Mouse (Mus musculus) MEL (cell line): Measurements from ENCODE around the gene Pip4p1. TPM values are rescaled to one million over a fixed set of nuclear protein-coding genes. Genes with fewer than 3 reads are reported as not detected.

Source experiments
- DNase-seq: peaks from one replicate; pipeline ENCODE4 v3.0.0; 2011; ENCODE audit warnings: low read depth, low spot score
- H3K27ac ChIP-seq: 2 replicates; pipeline ENCODE4 v1.5.1; 2012; ENCODE audit warnings: low read depth, mild to moderate bottlenecking, control low read depth, low read length, moderate library complexity; ENCODE audit not compliant: control insufficient read depth
- H3K27me3 ChIP-seq, 2 experiments: fragments of 150-350 bp in 1 of 2; sonication (generic) in 1 of 2; 2 replicates each; pipeline ENCODE4 v1.6.1; 2012; ENCODE audit warnings: low read length in 2 of 2, mild to moderate bottlenecking in 2 of 2, improper control_type of control experiment in 1 of 2, moderate library complexity in 1 of 2; ENCODE audit not compliant: insufficient read depth in 2 of 2, control insufficient read depth in 1 of 2
- H3K36me3 ChIP-seq, 2 experiments: 2 replicates each; pipeline ENCODE4 v1.6.1; 2012 to 2014; ENCODE audit warnings: low read length in 2 of 2, improper control_type of control experiment in 1 of 2, inconsistent platforms in 1 of 2, mild to moderate bottlenecking in 1 of 2; ENCODE audit not compliant: insufficient read depth in 2 of 2, control insufficient read depth in 1 of 2
- H3K4me1 ChIP-seq, 2 experiments: fragments of 150-350 bp in 1 of 2; sonication (generic) in 1 of 2; 2 replicates each; pipeline ENCODE4 v1.6.1; 2012; ENCODE audit warnings: low read length in 2 of 2, improper control_type of control experiment in 1 of 2, mild to moderate bottlenecking in 1 of 2; ENCODE audit not compliant: insufficient read depth in 2 of 2, control insufficient read depth in 1 of 2
- H3K4me3 ChIP-seq, 2 experiments: fragments of 150-350 bp in 1 of 2; sonication (generic) in 1 of 2; 2 replicates each; pipeline ENCODE4 v1.5.1; 2012; ENCODE audit warnings: low read depth in 2 of 2, low read length in 2 of 2, mild to moderate bottlenecking in 2 of 2, moderate library complexity in 2 of 2, control low read depth in 1 of 2, improper control_type of control experiment in 1 of 2; ENCODE audit not compliant: control insufficient read depth in 1 of 2, insufficient read depth in 1 of 2
- H3K79me2 ChIP-seq: 2 replicates; pipeline ENCODE4 v1.6.1; 2012; ENCODE audit warnings: mild to moderate bottlenecking, low read length, moderate library complexity; ENCODE audit not compliant: control insufficient read depth, poor library complexity, insufficient read depth
- H3K9ac ChIP-seq: 2 replicates; pipeline ENCODE4 v1.6.1; 2012; ENCODE audit warnings: low read depth, mild to moderate bottlenecking, control low read depth, low read length, moderate library complexity; ENCODE audit not compliant: control insufficient read depth, poor library complexity, severe bottlenecking
- H3K9me3 ChIP-seq: fragments of 150-350 bp; sonication (generic); replicated peaks from 2 replicates; pipeline ENCODE4 v1.6.1; 2012; ENCODE audit warnings: mild to moderate bottlenecking, low read length, improper control_type of control experiment, moderate library complexity; ENCODE audit not compliant: insufficient read depth
- BHLHE40 ChIP-seq: IDR thresholded peaks from 2 replicates; pipeline ENCODE4 v1.6.1; 2012; ENCODE audit warnings: low read depth, mild to moderate bottlenecking, inconsistent platforms, low read length, improper control_type of control experiment, borderline replicate concordance
- CHD1 ChIP-seq: IDR thresholded peaks from 2 replicates; pipeline ENCODE4 v1.6.1; 2012; ENCODE audit warnings: low read depth, mild to moderate bottlenecking, inconsistent platforms, low read length, improper control_type of control experiment
- CHD2 ChIP-seq: IDR thresholded peaks from 2 replicates; pipeline ENCODE4 v1.6.1; 2011; ENCODE audit warnings: low read length, improper control_type of control experiment
- CTCF ChIP-seq, 3 experiments: IDR thresholded peaks in 2 of 3; conservative IDR thresholded peaks in 1 of 3; 2 replicates each; pipeline ENCODE4 v1.5.1; 2011 to 2012; ENCODE audit warnings: low read length in 3 of 3, low read depth in 2 of 3, mild to moderate bottlenecking in 2 of 3, improper control_type of control experiment in 1 of 3, inconsistent platforms in 1 of 3, mixed read lengths in 1 of 3, moderate library complexity in 1 of 3; ENCODE audit not compliant: control insufficient read depth in 1 of 3, insufficient read depth in 1 of 3, poor library complexity in 1 of 3, severe bottlenecking in 1 of 3
- ELF1 ChIP-seq: IDR thresholded peaks from 2 replicates; pipeline ENCODE4 v1.6.1; 2014; ENCODE audit warnings: low read depth, mild to moderate bottlenecking, inconsistent platforms, low read length, improper control_type of control experiment, moderate library complexity
- EP300 ChIP-seq, 2 experiments: IDR thresholded peaks; 2 replicates each; pipeline ENCODE4 v1.6.1; 2011; ENCODE audit warnings: improper control_type of control experiment in 2 of 2, low read length in 2 of 2, low read depth in 1 of 2, mild to moderate bottlenecking in 1 of 2
- ETS1 ChIP-seq: IDR thresholded peaks from 2 replicates; pipeline ENCODE4 v1.6.1; 2012; ENCODE audit warnings: low read depth, mild to moderate bottlenecking, inconsistent platforms, low read length, improper control_type of control experiment, moderate library complexity
- GABPA ChIP-seq: IDR thresholded peaks from 2 replicates; pipeline ENCODE4 v1.6.1; 2012; ENCODE audit warnings: low read depth, mild to moderate bottlenecking, inconsistent platforms, low read length, improper control_type of control experiment, moderate library complexity
- GATA1 ChIP-seq: IDR thresholded peaks from 2 replicates; pipeline ENCODE4 v1.6.1; 2011; ENCODE audit warnings: low read depth, low read length, improper control_type of control experiment
- HCFC1 ChIP-seq: IDR thresholded peaks from 2 replicates; pipeline ENCODE4 v1.6.1; 2012; ENCODE audit warnings: low read depth, mild to moderate bottlenecking, inconsistent platforms, low read length, improper control_type of control experiment, moderate library complexity
- JUND ChIP-seq: IDR thresholded peaks from 2 replicates; pipeline ENCODE4 v1.6.1; 2011; ENCODE audit warnings: low read depth, mild to moderate bottlenecking, improper control_type of control experiment, low read length
- KAT2A ChIP-seq: conservative IDR thresholded peaks from 2 replicates; pipeline ENCODE4 v1.6.1; 2012; ENCODE audit warnings: low read depth, low read length, improper control_type of control experiment, inconsistent platforms
- MAFK ChIP-seq: IDR thresholded peaks from 2 replicates; pipeline ENCODE4 v1.6.1; 2011; ENCODE audit warnings: low read depth, mild to moderate bottlenecking, low read length, improper control_type of control experiment, borderline replicate concordance
- MAX ChIP-seq: IDR thresholded peaks from 2 replicates; pipeline ENCODE4 v1.6.1; 2011; ENCODE audit warnings: low read length, improper control_type of control experiment
- MAZ ChIP-seq: IDR thresholded peaks from 2 replicates; pipeline ENCODE4 v1.6.1; 2012; ENCODE audit warnings: low read depth, mild to moderate bottlenecking, inconsistent platforms, low read length, improper control_type of control experiment
- MEF2A ChIP-seq: IDR thresholded peaks from 2 replicates; pipeline ENCODE4 v1.6.1; 2014; ENCODE audit warnings: low read depth, mild to moderate bottlenecking, inconsistent platforms, low read length, improper control_type of control experiment; ENCODE audit not compliant: poor library complexity, insufficient replicate concordance, severe bottlenecking; ENCODE audit errors: extremely low read depth
- MXI1 ChIP-seq: IDR thresholded peaks from 2 replicates; pipeline ENCODE4 v1.6.1; 2011; ENCODE audit warnings: mild to moderate bottlenecking, low read depth, low read length, improper control_type of control experiment
- MYB ChIP-seq: IDR thresholded peaks from 2 replicates; pipeline ENCODE4 v1.6.1; 2011; ENCODE audit warnings: mild to moderate bottlenecking, low read depth, low read length, improper control_type of control experiment
- MYC ChIP-seq: IDR thresholded peaks from 2 replicates; pipeline ENCODE4 v1.6.1; 2011; ENCODE audit warnings: low read depth, mild to moderate bottlenecking, low read length, improper control_type of control experiment, moderate library complexity
- NELFE ChIP-seq: IDR thresholded peaks from 2 replicates; pipeline ENCODE4 v1.6.1; 2011; ENCODE audit warnings: low read depth, low read length, improper control_type of control experiment
- NRF1 ChIP-seq: IDR thresholded peaks from 2 replicates; pipeline ENCODE4 v1.6.1; 2014; ENCODE audit warnings: low read depth, mild to moderate bottlenecking, inconsistent platforms, low read length, improper control_type of control experiment, moderate library complexity; ENCODE audit not compliant: poor library complexity, insufficient read depth, severe bottlenecking
- POLR2AphosphoS5 ChIP-seq: IDR thresholded peaks from 2 replicates; pipeline ENCODE4 v1.6.1; 2012; ENCODE audit warnings: low read depth, borderline replicate concordance, mild to moderate bottlenecking, inconsistent platforms, low read length, moderate library complexity, mixed read lengths
- RAD21 ChIP-seq: IDR thresholded peaks from 2 replicates; pipeline ENCODE4 v1.6.1; 2011; ENCODE audit warnings: mild to moderate bottlenecking, low read depth, low read length, improper control_type of control experiment
- SMC3 ChIP-seq: IDR thresholded peaks from 2 replicates; pipeline ENCODE4 v1.6.1; 2011; ENCODE audit warnings: low read depth, low read length, improper control_type of control experiment
- TAL1 ChIP-seq: IDR thresholded peaks from 2 replicates; pipeline ENCODE4 v1.6.1; 2012; ENCODE audit warnings: mild to moderate bottlenecking, inconsistent platforms, low read length, moderate library complexity, mixed read lengths
- TBP ChIP-seq: IDR thresholded peaks from 2 replicates; pipeline ENCODE4 v1.8.0; 2011; ENCODE audit warnings: low read depth, low read length, improper control_type of control experiment
- TCF12 ChIP-seq: IDR thresholded peaks from 2 replicates; pipeline ENCODE4 v1.6.1; 2014; ENCODE audit warnings: low read depth, mild to moderate bottlenecking, inconsistent platforms, low read length, improper control_type of control experiment, moderate library complexity
- USF1 ChIP-seq: IDR thresholded peaks from 2 replicates; pipeline ENCODE4 v1.6.1; 2014; ENCODE audit warnings: low read depth, mild to moderate bottlenecking, inconsistent platforms, low read length, improper control_type of control experiment, moderate library complexity
- USF2 ChIP-seq, 2 experiments: IDR thresholded peaks; 2 replicates each; pipeline ENCODE4 v1.6.1; 2011 to 2012; ENCODE audit warnings: improper control_type of control experiment in 2 of 2, low read length in 2 of 2, borderline replicate concordance in 1 of 2, inconsistent platforms in 1 of 2, low read depth in 1 of 2, mild to moderate bottlenecking in 1 of 2; ENCODE audit not compliant: insufficient read depth in 1 of 2
- ZC3H11A ChIP-seq: IDR thresholded peaks from 2 replicates; pipeline ENCODE4 v1.6.1; 2012; ENCODE audit warnings: low read depth, mild to moderate bottlenecking, inconsistent platforms, low read length, improper control_type of control experiment
- ZKSCAN1 ChIP-seq: IDR thresholded peaks from 2 replicates; pipeline ENCODE4 v1.6.1; 2012; ENCODE audit warnings: low read depth, mild to moderate bottlenecking, inconsistent platforms, low read length, improper control_type of control experiment, moderate library complexity
- ZMIZ1 ChIP-seq: IDR thresholded peaks from 2 replicates; pipeline ENCODE4 v1.6.1; 2012; ENCODE audit warnings: low read depth, mild to moderate bottlenecking, inconsistent platforms, low read length, improper control_type of control experiment, moderate library complexity
- polyA plus RNA-seq, 2 experiments: library from polyadenylated mRNA; stranded (reverse) in 1 of 2; unstranded in 1 of 2; fragments of >175 nt in 1 of 2; fragments of >200 nt in 1 of 2; gene quantifications; 2 replicates each; pipeline versions ENCODE4 v1.2.1 to v1.2.4; 2012; ENCODE audit warnings: low replicate concordance in 2 of 2, low read depth in 1 of 2; ENCODE audit not compliant: insufficient read length in 2 of 2, insufficient read depth in 1 of 2, missing spikeins in 1 of 2
- total RNA-seq: library from RNA; depleted of rRNA; stranded (reverse); fragments of 300-350 nt; gene quantifications from 2 replicates; pipeline ENCODE4 v1.2.3, GENCODE M21; 2012

Gene Pip4p1
- total and polyA plus RNA-seq, 3 experiments, result 12.2 to 21.6 TPM; not detected in 1

DNA sequence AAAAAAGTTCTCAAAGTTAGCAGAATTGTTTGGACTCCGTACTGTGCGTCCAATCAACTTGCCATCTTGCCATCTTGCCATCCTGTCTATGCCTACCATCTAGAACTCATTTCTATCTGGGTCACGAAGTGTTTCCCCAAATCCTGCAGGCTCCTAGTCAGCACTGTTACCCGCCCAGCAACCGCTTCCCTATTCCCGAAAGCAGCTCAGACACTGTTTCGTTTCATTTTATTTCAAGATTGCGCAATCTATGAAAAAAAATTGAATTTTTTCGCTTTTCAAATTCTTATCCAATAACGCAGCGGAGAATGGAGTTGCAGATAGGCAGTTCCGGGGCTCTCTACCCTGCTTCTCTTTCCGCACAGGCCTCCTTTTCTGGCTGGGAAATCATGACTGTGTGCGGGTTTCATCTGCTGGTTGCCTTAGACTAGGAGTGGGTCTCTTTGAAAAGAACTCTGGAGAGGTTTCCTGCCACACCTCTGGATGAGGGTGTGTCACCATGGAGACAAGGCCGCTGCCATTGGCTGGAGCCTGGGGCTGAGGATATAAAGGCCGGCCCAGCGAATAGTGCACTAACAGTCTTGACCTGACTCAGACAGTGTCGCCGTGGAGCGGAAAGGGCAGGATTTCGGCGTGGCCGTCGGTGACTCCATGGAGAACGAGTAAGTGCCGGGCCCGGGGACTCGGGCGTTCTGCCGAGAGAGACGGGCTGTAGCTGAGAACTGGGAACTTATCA lies 13.4 kb upstream of the Pip4p1 start, which contains the start of gene Gm49342 (continued):
- TF ChIP-seq MEF2A (no peak), NELFE (peak; percentile 94), ZC3H11A (no peak), MAZ (no peak), USF1 (no peak), CHD2 (no peak), MAFK (no peak)

DNA sequence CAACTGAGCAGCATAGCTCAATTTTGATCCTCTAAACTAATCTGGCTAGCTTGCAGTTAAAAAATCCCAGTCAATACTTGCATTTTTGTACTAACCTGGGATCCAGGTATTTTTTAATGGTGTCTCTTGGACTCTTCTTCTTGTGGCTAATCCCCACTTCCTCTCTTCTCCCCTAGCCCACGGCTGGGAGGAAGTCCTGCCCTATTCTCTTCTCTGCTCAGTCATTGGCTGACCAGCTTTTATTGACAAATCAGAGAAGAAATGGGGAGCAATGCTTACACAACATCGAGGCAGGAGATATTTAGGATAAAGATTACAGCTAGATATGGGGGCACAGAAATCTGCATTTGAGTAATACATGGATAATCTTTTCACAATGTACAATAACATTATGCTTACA lies 8.3 kb upstream of the Pip4p1 start:
- H3K9me3 ChIP-seq, result no peaks in the 10 kb centered on the region
- H3K4me1 ChIP-seq, result peaks cover 0 to 11% of the 10 kb centered on the region in 2 experiments; a peak in 3 of 4 replicates
- H3K36me3 ChIP-seq, result peaks cover 0 to 12% of the 10 kb centered on the region in 2 experiments; a peak in 2 of 4 replicates
- H3K79me2 ChIP-seq, result peaks cover 2% of the 10 kb centered on the region; the same call in 1 of the 2 replicates
- no peaks in the 10 kb centered on the region for H3K27me3 ChIP-seq
- H3K4me3 ChIP-seq, result peak overlapping the region; percentile 8 to 68; a peak in 2 of 4 replicates
- peak; percentile 90 for DNase-seq
- peak overlapping the region; percentile 55 for H3K9ac ChIP-seq
- no peak overlapping the region for H3K27ac ChIP-seq
- TF ChIP-seq GABPA, result no peak
- peak; percentile 58; the same call in 1 of the 2 replicates for TF ChIP-seq ZMIZ1
- no peak for TF ChIP-seq MYB
- TF ChIP-seq EP300 (IDR thresholded peaks at IDR 0.05; ENCODE audit: low read depth in 1 of 2, low read length in 2 of 2), result no peak; a peak in 1 of 4 replicates
- no peak for TF ChIP-seq JUND
- TF ChIP-seq ZKSCAN1, result no peak
- no peak for TF ChIP-seq CTCF (IDR thresholded peaks at IDR 0.05 in 2 of 3, conservative IDR thresholded peaks at IDR 0.05 in 1 of 3; ENCODE audit: control insufficient read depth in 1 of 3, insufficient read depth in 1 of 3, low read depth in 2 of 3, low read length in 3 of 3, poor library complexity in 1 of 3, severe bottlenecking in 1 of 3)
- TF ChIP-seq MEF2A, result no peak
- TF ChIP-seq ETS1, result peak; percentile 26; the same call in 1 of the 2 replicates
- no peak for TF ChIP-seq BHLHE40
- TF ChIP-seq CHD2, result peak; percentile 48; the same call in 1 of the 2 replicates
- TF ChIP-seq USF1, result no peak
- TF ChIP-seq ELF1, result peak; percentile 77
- no peak for TF ChIP-seq POLR2AphosphoS5
- TF ChIP-seq TCF12, result no peak
- TF ChIP-seq USF2 (IDR thresholded peaks at IDR 0.05; ENCODE audit: borderline replicate concordance in 1 of 2, insufficient read depth in 1 of 2, low read depth in 1 of 2, low read length in 2 of 2), result no peak
- no peak for TF ChIP-seq NRF1
- TF ChIP-seq MYC, result no peak
- no peak for TF ChIP-seq TAL1
- no peak for TF ChIP-seq KAT2A
- TF ChIP-seq ZC3H11A, result no peak
- TF ChIP-seq CHD1, result no peak
- peak; percentile 62; the same call in 1 of the 2 replicates for TF ChIP-seq NELFE
- peak; percentile 54; the same call in 1 of the 2 replicates for TF ChIP-seq TBP
- TF ChIP-seq MAX, result no peak
- peak; percentile 59 for TF ChIP-seq GATA1
- TF ChIP-seq HCFC1, result peak; percentile 74
- TF ChIP-seq MAZ, result no peak
- no peak for TF ChIP-seq SMC3
- no peak for TF ChIP-seq RAD21
- no peak for TF ChIP-seq MXI1
